Mouse (Mus musculus) hindbrain, embryonic 14.5 days (tissue): Measurements from ENCODE around the gene Soat2. TPM values are rescaled to one million over a fixed set of nuclear protein-coding genes. Genes with fewer than 3 reads are reported as not detected.
A peak's percentile ranks its signal among the peaks of the same experiment; 100 is the strongest.

Experiments
- ATAC-seq: fragments of 200-750 bp; cut with Nextera tagmentation; 2 replicates; pipeline ENCODE4 v1.8.0; 2017; ENCODE audit warnings: moderate number of reproducible peaks, mild to moderate bottlenecking, moderate TSS enrichment, moderate library complexity; ENCODE audit not compliant: low FRiP score
- DNase-seq: peaks from one replicate; pipeline ENCODE4 v3.0.0-alpha.2; 2015; ENCODE audit warnings: low spot score
- H3K27ac ChIP-seq: fragments of 300-500 bp; sonication (generic); 2 replicates; pipeline ENCODE4 v1.5.1; 2014; ENCODE audit warnings: mild to moderate bottlenecking, moderate library complexity
- H3K27me3 ChIP-seq: fragments of 300-500 bp; sonication (generic); 2 replicates; pipeline ENCODE4 v1.6.1; 2014; ENCODE audit warnings: mild to moderate bottlenecking, low read length, mixed read lengths; ENCODE audit not compliant: control insufficient read depth, insufficient read depth
- H3K36me3 ChIP-seq: fragments of 300-500 bp; sonication (generic); replicated peaks from 2 replicates; pipeline ENCODE4 v1.6.1; 2014; ENCODE audit not compliant: control insufficient read depth, insufficient read depth
- H3K4me1 ChIP-seq: fragments of 300-500 bp; sonication (generic); replicated peaks from 2 replicates; pipeline ENCODE4 v1.6.1; 2014; ENCODE audit warnings: antibody characterized with exemption, low read length, mixed read lengths; ENCODE audit not compliant: control insufficient read depth, insufficient read depth
- H3K4me2 ChIP-seq: fragments of 300-500 bp; sonication (generic); replicated peaks from 2 replicates; pipeline ENCODE4 v1.6.1; 2014; ENCODE audit warnings: mild to moderate bottlenecking, moderate library complexity
- H3K4me3 ChIP-seq: fragments of 300-500 bp; sonication (generic); replicated peaks from 2 replicates; pipeline ENCODE4 v1.5.1; 2014; ENCODE audit warnings: mild to moderate bottlenecking, low read length
- H3K9ac ChIP-seq: fragments of 300-500 bp; sonication (generic); 2 replicates; pipeline ENCODE4 v1.6.1; 2014
- H3K9me3 ChIP-seq: fragments of 300-500 bp; sonication (generic); 2 replicates; pipeline ENCODE4 v1.6.1; 2016; ENCODE audit warnings: low read length; ENCODE audit not compliant: control insufficient read depth
- WGBS: fragments of 180-500 bp; shearing (Covaris S2); extraction: QIAGEN DNeasy Blood & Tissue Kit; methylation state at CpG from one replicate; pipeline ENCODE4 v1.1.7; 2014; 5-methylcytosine and 5-hydroxymethylcytosine counted together
- polyA plus RNA-seq: library from polyadenylated mRNA; unstranded; fragments of >200 nt; fragmentation: Nextera tagmentation; extraction: Ambion mirVana; gene quantifications from 2 replicates; pipeline ENCODE4 v1.2.1, GENCODE M21; 2014

The Soat2 gene
- polyA plus RNA-seq, result 0.13 TPM in 1 of 2 replicates, not detected in the other

DNA sequence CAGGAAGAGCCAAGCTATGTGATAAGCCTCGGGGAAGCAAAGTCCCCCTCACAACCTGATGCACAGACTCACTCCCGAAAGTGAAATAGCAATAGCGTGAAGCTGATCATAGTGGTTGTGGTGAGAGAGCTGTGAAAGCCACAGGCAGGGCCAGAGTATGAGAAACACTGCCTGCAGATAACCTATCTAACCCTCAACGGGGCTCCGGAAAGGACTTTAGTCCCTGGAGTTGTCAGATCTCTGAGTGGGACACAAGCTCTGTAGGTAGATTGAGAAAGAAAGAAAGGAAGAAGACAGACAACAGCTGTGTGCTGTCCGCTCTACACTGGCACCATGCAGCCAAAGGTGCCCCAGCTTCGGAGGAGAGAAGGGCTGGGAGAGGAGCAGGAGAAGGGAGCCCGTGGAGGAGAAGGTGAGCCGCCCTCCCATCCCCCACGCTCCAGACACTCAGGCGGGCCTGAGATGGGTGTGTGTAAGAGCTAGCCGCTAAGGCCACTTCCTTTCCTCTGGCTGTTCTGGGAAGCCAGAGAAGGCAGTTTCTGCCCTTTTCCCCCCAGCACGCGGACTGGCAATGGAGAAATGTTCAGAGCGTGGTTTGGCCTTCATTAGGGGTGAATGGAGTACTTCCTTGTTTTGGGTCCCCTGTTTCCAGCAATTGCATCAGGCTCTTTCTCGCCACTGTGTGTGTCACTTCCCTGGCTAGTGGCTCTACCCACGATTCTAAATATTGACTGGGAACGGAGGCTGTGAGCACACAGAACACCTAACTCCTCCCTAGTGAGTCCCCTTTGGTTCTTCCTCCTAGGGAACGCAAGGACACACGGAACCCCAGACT lies at the start of gene Soat2:
TSS of gene Soat2 (plus strand) at position 226 of the 835 bp plus-strand sequence.
- no peak within 1 kb of the TSS for H3K4me2 ChIP-seq
- H3K36me3 ChIP-seq, result no peaks in the 10 kb centered on the region
- H3K9me3 ChIP-seq, result no peaks in the 10 kb centered on the region
- H3K27ac ChIP-seq, result no peak within 1 kb of the TSS
- no peak for DNase-seq
- H3K4me1 ChIP-seq, result no peaks in the 10 kb centered on the region
- no peak within 1 kb of the TSS for H3K4me3 ChIP-seq
- H3K9ac ChIP-seq, result no peak within 1 kb of the TSS
- 54% methylated on average over 20 of the region's 20 CpGs for WGBS
- no peak for ATAC-seq
- H3K27me3 ChIP-seq, result peaks cover 7% of the 10 kb centered on the region

DNA sequence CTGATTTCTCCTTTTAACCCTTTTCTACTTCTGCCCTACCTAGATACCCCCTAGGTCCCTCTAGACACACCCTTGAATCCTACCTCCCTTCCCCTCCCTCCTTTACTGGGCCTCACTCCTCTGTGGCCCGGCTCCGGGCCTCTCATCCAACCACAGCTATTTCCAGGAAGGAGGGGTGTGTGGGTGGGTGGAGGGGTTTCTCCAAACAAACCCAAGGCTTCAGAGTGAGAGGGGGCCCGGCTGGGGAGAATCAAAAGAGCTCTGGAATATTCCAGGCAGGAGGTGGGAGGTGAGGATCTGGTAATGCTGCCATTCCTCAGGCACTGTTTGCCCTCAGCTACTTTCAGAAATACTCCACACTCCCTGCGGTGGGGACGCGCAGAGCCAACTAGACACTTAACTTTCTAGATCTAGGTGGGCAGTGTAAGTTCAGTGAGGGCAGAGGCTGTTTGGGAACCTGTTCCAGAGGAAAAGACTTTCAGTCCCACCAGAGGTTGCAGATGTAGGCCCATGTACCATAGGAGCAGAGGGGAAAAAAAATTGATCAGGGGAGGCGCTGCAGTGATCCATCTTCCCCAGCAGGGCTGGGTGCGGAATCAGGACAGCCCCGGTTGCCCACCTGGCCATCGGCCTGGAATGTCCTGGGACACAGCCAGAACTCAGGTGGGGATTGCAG lies 49.2 kb upstream of the Soat2 start:
- ATAC-seq (no peak), DNase-seq (no peak)

DNA sequence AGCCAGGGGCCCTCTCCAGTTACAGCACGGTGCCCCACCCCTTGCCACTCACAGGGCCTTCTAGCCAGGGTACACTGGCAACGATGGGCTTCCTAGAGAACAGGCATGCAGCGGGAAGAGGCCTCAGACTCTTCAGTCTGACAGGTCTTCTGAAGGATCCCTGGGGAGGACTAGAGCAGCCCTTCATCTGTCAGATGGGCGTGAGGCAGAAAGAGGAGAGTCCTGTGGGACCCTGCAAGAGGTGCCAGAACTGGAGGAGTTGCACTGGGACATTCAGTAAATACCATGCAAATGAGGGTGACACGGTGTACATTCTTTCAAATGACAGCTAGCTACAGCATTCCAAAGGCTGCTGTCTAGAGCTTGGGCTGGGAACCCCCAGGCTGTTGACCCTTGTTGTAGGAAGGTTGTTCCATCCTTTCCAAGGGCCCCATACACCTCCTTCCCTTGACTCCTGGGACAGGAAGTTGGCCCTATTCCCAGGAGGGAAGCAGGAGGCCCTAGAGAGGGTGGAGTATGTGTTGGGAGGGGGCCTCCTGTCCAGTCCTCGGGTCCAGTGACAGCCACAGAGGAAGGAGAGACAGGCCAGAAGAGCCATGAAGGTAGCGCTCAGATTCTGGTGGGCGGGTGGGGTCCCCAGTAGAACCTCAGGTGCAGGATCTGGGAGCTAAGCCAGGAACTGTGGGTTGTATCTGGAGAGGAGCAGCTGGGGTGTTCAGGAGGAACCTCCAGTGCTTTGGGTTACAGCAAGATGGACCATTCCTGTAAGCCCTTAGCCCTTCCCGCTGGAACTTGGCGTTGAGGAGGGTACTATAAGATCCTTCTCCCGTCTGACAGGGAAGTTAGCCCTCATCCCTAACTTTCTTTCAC lies 48.4 kb upstream of the Soat2 start:
- H3K27ac ChIP-seq, result peak overlapping the region; percentile 52
- peak; percentile 38; the same call in 1 of the 2 replicates for ATAC-seq
- no peak overlapping the region for H3K9ac ChIP-seq
- no peak for DNase-seq
- H3K36me3 ChIP-seq, result peaks cover 13% of the 10 kb centered on the region; the same call in 1 of the 2 replicates
- H3K4me1 ChIP-seq, result peaks cover 42% of the 10 kb centered on the region
- no peaks in the 10 kb centered on the region for H3K9me3 ChIP-seq
- H3K27me3 ChIP-seq, result peaks cover 23% of the 10 kb centered on the region
- H3K4me2 ChIP-seq, result peak overlapping the region; percentile 75
- WGBS, result 20% methylated on average over 11 of the region's 11 CpGs
- no peak overlapping the region for H3K4me3 ChIP-seq

More for the DNA sequence above, 49.2 kb upstream of the Soat2 start:
- Histone ChIP-seq H3K27me3 (peaks cover 16% of the 10 kb centered on the region), H3K9ac (peak overlapping the region; percentile 64; the same call in 1 of the 2 replicates), H3K9me3 (no peaks in the 10 kb centered on the region), H3K4me1 (peaks cover 36% of the 10 kb centered on the region), H3K4me2 (peak overlapping the region; percentile 75), H3K27ac (peak overlapping the region; percentile 52), H3K36me3 (peaks cover 19% of the 10 kb centered on the region), H3K4me3 (peak overlapping the region; percentile 43)
- 23% methylated on average over 10 of the region's 10 CpGs for WGBS

DNA sequence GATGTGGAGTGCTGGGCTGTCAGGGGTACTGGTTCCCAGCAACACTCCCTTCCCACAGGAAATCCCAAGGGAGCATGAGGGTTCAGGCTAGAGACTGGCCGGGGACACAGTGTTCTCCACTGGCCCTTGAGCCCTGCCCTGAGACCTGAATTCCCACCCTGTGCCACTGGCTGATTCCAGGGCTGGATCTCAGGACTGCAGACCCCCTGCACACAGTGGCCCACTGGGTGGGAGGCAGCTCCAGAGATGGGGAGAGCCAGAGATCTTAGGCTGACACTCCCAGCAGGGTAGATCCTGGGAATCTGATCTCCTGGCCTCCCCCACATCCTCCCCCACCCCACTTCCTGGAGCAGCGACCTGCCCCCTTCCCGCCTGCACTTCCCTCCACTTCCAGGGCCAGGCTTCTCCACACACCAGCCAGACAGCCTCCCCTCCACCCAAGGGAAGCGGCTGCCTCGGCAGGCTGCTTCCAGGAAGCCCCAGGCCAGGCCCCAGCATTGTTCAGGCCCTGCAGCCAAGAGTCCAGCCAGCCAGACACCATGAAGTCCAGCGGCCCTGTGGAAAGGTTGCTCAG lies 47.7 kb upstream of the Soat2 start:
- Histone ChIP-seq H3K9me3 (no peaks in the 10 kb centered on the region), H3K4me2 (peak overlapping the region; percentile 75), H3K27ac (peak overlapping the region; percentile 61), H3K4me1 (peaks cover 49% of the 10 kb centered on the region), H3K4me3 (peak overlapping the region; percentile 16), H3K27me3 (peaks cover 31% of the 10 kb centered on the region), H3K36me3 (peaks cover 7% of the 10 kb centered on the region; the same call in 1 of the 2 replicates), H3K9ac (peak overlapping the region; percentile 32)
- DNase-seq (no peak), ATAC-seq (no peak)
- 15% methylated on average over 6 of the region's 6 CpGs for WGBS

DNA sequence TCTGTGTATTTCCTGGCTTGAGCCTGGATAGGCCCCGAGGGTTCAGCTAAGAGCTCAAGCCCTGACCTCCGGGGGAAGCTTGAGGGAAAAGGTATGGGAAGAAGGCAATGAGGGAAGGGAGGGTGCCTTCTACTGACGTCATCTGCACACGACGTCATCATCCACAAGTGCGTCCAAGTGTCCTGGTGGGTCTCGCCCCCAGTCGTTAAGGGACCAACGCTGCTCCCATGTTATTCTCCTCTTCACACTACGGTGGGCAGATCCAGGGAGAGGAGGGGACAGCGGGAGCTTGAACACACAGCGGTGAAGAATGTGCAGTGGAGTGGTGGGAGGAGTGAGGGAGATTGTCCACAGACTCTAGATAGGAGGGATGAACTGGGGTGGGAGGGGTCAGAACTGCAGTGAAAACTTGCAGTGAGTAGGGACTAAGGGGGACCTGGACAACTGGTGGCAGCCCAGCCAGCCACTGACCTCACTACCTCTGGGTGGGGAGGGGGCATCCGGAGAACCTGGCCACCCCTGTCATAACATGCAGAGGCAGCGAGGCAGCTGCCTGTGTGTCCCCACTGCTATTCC lies 46.9 kb upstream of the Soat2 start:
- Histone ChIP-seq H3K4me1 (peaks cover 53% of the 10 kb centered on the region), H3K4me2 (peak overlapping the region; percentile 75), H3K36me3 (no peaks in the 10 kb centered on the region), H3K27me3 (peaks cover 34% of the 10 kb centered on the region), H3K27ac (peak overlapping the region; percentile 61), H3K4me3 (peak overlapping the region; percentile 16), H3K9me3 (no peaks in the 10 kb centered on the region), H3K9ac (peak overlapping the region; percentile 32; the same call in 1 of the 2 replicates)
- ATAC-seq (no peak), DNase-seq (no peak)
- 6% methylated on average over 14 of the region's 14 CpGs for WGBS

DNA sequence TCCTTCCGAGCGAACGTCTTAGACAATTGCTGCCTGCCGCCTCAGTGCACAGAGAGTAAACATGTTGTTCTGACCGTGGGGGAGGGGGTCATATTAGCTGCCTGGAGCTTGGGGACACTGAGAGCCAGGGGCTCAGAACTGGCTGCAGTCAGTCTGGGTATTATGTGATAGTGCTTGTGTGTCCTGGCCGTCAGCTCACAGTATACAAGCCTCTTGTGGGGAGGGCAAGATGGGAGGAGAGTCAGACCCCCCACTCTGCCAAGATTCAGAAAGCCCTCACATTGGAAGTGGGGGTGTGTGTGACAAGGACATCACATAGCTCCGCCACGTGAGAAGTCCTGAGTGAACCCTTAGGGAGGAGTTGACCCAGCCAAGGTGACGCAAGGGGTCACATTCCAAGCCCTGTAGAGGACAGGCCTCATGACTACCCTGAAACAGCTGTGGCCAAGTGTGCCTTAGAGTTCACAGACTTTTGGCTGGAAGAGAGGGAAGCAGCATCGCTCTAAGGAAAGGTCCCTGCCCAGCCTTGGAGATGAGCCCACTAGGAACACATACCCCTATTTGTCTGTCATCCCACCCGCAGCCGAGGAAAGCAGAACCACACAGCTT lies 46.3 kb upstream of the Soat2 start:
- Histone ChIP-seq H3K9ac (peak overlapping the region; percentile 25; the same call in 1 of the 2 replicates), H3K9me3 (no peaks in the 10 kb centered on the region), H3K36me3 (no peaks in the 10 kb centered on the region), H3K27me3 (peaks cover 34% of the 10 kb centered on the region), H3K4me1 (peaks cover 53% of the 10 kb centered on the region), H3K4me3 (peak overlapping the region; percentile 16), H3K27ac (no peak overlapping the region), H3K4me2 (peak overlapping the region; percentile 75)
- DNase-seq (no peak), ATAC-seq (no peak)
- 22% methylated on average over 12 of the region's 12 CpGs for WGBS

DNA sequence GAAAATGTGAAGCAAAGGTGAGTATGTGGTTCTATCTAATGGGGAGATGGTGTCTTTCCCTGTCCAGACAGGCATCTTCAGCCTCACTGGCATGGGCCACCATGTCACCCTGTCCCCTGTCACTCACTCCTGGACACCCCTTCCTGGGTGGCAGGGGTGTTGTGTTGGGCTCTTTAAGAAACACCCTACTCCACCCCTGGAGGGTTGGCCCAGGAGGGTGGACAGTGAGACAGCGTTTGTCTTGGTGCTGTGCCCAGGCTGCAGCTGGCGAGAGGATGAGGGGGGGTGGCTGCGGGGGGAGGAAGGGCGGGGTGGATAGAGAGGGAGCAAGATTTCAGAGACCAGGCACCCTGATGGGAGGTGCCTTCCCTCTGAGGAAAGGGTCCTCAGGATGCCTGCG lies 45.0 kb upstream of the Soat2 start:
- Histone ChIP-seq H3K27me3 (peaks cover 33% of the 10 kb centered on the region), H3K4me3 (no peak overlapping the region), H3K36me3 (no peaks in the 10 kb centered on the region), H3K9ac (no peak overlapping the region), H3K4me1 (peaks cover 49% of the 10 kb centered on the region; the same call in 1 of the 2 replicates), H3K4me2 (0 out of 2 replicates have a peak overlapping the region, but pooled peaks have one; percentile 7), H3K27ac (no peak overlapping the region), H3K9me3 (no peaks in the 10 kb centered on the region)
- WGBS, result 37% methylated on average over 5 of the region's 5 CpGs
- ATAC-seq, result no peak
- no peak for DNase-seq
